Mouse (Mus musculus) adrenal gland, postnatal 25 days (tissue): ENCODE data around the gene Olfr1181. TPM values are rescaled to one million over a fixed set of nuclear protein-coding genes. Genes with fewer than 3 reads are reported as not detected.
"Not testable (repeated sequence)": the region's sequence is repeated elsewhere in the genome, so short reads cannot be mapped to it uniquely, and the experiment has no call there.

Experiments
- DNase-seq: peaks from one replicate; pipeline ENCODE4 v3.0.0; 2021; ENCODE audit warnings: mixed read lengths
- long read RNA-seq: library from polyadenylated mRNA; stranded (forward); transcript quantifications from one replicate; pipeline ENCODE4 v2.0.0, GENCODE M21; 2021
- total RNA-seq: library from RNA; stranded (reverse); gene quantifications from 2 replicates; pipeline ENCODE4 v1.2.3, GENCODE M21; 2021

Olfr1181 gene
- total RNA-seq: not detected in 2 replicates
- long read RNA-seq: 0 reads

DNA sequence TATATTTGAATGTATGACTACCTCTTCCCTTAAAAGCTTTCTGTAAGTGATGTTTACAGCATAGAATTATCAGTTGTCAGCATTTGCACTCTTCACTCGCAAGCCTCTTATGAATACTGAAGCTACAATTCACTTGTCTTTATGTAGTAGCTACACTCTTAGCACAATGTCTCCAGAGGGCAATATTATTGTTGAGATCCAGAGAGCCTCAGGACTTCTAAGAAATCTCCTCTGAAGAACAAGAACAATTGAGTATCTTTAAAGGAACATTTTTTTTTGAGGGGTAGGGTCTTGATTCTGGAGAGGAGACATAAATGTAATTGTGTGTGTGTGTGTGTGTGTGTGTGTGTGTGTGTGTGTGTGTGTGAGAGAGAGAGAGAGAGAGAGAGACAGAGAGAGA, at the start of gene Olfr1181:
TSS of gene Olfr1181 (minus strand) at position 101 of the 400 bp plus-strand sequence.
- DNase-seq: no peak

DNA sequence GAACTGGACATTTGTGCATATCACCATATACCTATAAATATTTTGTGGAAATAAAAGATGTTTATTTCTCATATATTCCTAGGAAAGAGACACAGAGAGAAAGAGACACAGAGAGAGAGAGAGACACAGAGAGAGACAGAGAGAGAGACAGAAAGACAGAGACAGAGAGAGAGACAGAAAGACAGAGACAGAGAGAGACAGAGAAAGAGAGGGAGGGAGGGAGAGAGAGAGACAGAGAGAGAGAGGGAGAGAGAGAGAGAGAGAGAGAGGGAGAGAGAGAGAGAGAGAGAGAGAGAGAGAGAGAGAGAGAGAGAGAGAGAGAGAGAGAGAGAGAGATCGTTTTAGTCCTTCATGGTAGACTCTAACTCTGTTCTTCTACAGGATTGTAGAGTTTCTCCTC, 28.6 kb upstream of the Olfr1181 start, which contains the start of gene Olfr1183:
TSS of gene Olfr1183 (plus strand) at position 301 of the 400 bp plus-strand sequence.
- not testable (repeated sequence) for DNase-seq

DNA sequence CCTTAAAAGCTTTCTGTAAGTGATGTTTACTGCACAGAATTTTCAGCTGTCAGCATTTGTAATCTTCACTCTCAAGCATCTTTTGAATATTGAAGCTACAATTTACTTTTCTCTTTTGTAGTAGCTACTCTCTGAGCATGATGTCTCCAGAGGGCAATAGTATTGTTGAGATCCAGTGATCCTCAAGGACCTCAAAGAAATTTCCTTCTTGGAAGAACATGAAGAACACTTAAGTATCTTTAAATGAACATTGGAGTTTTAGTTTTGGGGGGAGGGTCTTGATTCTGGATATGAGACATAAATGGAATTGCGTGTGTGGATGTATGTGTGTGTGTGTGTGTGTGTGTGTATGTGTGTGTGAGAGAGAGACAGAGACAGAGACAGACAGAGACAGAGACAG, 23.1 kb upstream of the Olfr1181 start, which contains the start of gene Gm13757:
TSS of gene Gm13757 (minus strand) at position 101 of the 400 bp plus-strand sequence.
- no peak for DNase-seq

DNA sequence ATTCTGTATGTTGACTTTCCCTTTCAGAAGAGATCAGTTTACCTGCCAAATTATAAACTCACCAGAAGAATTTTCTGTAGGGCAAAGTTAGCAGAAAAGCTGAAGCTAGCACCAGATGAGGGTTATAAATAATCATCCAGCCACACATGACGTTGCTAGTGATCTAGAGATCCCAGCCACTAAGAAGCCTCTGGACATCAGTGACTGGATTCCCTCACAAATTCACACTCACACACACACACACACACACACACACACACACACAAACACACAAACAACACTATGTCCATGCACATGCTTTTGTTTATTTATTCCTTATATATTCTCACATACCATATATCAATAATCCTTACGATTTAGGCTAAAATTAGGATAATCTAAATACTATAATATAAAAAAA, 6.9 kb downstream of the Olfr1181 start, which contains the start of gene Olfr1180:
TSS of gene Olfr1180 (minus strand) at position 101 of the 400 bp plus-strand sequence.
- no peak for DNase-seq

DNA sequence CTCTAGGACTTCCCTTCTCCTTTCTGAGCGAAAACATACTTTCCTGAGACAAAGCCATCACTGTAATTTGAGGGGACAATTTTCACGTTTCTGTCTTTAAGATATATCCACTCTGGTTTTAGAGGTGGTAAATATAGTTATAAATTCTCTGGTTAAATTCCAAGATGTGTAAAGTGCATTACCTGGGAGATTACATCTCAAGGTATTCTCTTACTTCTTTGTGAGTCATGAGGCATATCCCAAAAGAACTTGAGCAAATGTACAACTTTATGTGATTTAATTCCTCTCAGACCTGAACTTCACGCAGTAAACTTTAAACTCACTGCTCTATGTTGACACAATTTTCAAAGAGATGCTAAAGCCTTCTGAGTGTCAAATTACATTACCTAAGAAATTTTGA, 19.6 kb downstream of the Olfr1181 start, which contains the start of gene Olfr1179:
TSS of gene Olfr1179 (minus strand) at position 101 of the 400 bp plus-strand sequence.
- no peak for DNase-seq

DNA sequence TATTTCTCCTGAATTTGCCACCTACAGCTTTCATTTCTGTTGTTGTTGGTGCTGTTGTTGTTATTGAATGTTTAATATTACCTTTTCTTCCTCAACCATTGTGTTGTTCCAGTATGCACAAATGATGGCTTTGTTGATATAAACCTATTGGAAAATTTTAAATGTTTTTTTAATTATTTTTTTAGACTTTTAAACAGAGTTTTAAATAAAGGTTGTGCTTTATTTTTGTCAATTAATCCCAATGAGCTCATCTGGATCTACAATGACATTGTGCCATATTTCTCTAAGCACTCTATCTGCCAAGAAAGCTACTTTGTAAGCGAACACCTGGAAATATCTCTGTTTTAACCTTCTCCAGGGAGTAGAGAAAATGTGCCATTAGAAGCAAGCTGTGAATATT, 39.2 kb downstream of the Olfr1181 start, which contains the start of gene Olfr1178:
TSS of gene Olfr1178 (plus strand) at position 301 of the 400 bp plus-strand sequence.
- no peak for DNase-seq

Other genes with a start within 250 kb of the Olfr1181 start
- gene Olfr1168, start 244.3 kb downstream of the Olfr1181 start, total RNA-seq: not detected in 2 replicates
- not detected in 2 replicates for gene Olfr1170, start 197.8 kb downstream of the Olfr1181 start, total RNA-seq
- not detected in 2 replicates for gene Olfr1173, start 146.3 kb downstream of the Olfr1181 start, total RNA-seq
- not detected in 2 replicates for gene Olfr1174-ps, start 111.0 kb downstream of the Olfr1181 start, total RNA-seq
- gene Olfr1175-ps, start 99.0 kb downstream of the Olfr1181 start, total RNA-seq: not detected in 2 replicates
- not detected in 2 replicates for gene Olfr1176, start 89.5 kb downstream of the Olfr1181 start, total RNA-seq
- not detected in 2 replicates for gene Olfr1177-ps, start 79.7 kb downstream of the Olfr1181 start, total RNA-seq
- not detected in 2 replicates for gene Olfr1178, start 39.1 kb downstream of the Olfr1181 start, total RNA-seq
- not detected in 2 replicates for gene Olfr1179, start 19.7 kb downstream of the Olfr1181 start, total RNA-seq
- not detected in 2 replicates for gene Olfr1180, start 7.0 kb downstream of the Olfr1181 start, total RNA-seq
- not detected in 2 replicates for gene Gm13757, start 23.0 kb upstream of the Olfr1181 start, total RNA-seq
- gene Olfr1183, start 28.7 kb upstream of the Olfr1181 start, total RNA-seq: not detected in 2 replicates
- not detected in 2 replicates for gene Olfr1184, start 57.4 kb upstream of the Olfr1181 start, total RNA-seq
- not detected in 2 replicates for gene Olfr1185-ps1, start 67.1 kb upstream of the Olfr1181 start, total RNA-seq
- not detected in 2 replicates for gene Olfr1186, start 92.4 kb upstream of the Olfr1181 start, total RNA-seq
- not detected in 2 replicates for gene Olfr1188, start 130.8 kb upstream of the Olfr1181 start, total RNA-seq
- not detected in 2 replicates for gene Olfr1189, start 160.3 kb upstream of the Olfr1181 start, total RNA-seq
- not detected in 2 replicates for gene Olfr1191-ps1, start 214.4 kb upstream of the Olfr1181 start, total RNA-seq
- gene Olfr1192-ps1, start 222.3 kb upstream of the Olfr1181 start, total RNA-seq: not detected in 2 replicates
- gene Olfr1193, start 249.5 kb upstream of the Olfr1181 start, total RNA-seq: not detected in 2 replicates